Mouse (Mus musculus): ENCODE data around the gene 3110082I17Rik. TPM values are rescaled to one million over a fixed set of nuclear protein-coding genes. Genes with fewer than 3 reads are reported as not detected.
A peak's percentile ranks its signal among the peaks of the same experiment; 100 is the strongest.

3110082I17Rik gene
- polyA plus RNA-seq, 1 experiment from 2014 or later = 39.7 TPM

DNA sequence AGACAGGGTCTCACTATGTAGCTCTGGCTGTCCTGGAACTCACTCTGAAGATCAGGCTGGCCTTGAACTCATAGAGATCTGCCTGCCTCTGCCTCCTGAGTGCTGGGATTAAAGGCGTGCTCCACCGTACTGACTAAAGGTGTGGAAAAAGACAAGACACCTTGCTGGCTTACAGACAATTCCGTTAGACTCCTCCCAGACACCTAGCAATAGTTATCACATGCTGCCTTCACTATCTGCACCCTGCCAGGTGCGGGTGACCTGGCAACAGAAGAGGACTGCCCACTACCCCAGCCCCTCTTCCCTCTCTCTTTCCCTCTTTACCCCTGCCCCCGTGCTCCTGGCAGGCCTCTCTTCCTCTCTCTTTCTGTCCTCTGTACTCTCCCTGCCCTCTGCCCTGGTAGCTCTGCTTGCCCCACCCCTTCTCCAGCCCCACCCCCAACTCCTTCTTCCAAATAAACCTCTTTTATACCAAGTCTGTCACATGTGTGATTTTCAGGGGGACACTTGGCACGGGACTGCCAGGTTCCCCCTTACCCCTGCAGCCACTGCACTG, 86.4 kb downstream of the 3110082I17Rik start:
- Histone ChIP-seq H3K9me3 (ENCODE audit: control insufficient read depth, low read length) (no peaks in the 10 kb centered on the region), H3K9ac (ENCODE audit: low read length) (no peak overlapping the region), H3K27ac (replicated peaks; ENCODE audit: low read depth, low read length) (no peak overlapping the region), H3K4me1 (ENCODE audit: control insufficient read depth, insufficient read depth, low read length) (peaks cover 15% of the 10 kb centered on the region), H3K4me3 (ENCODE audit: low read depth, low read length) (no peak overlapping the region), H3K4me2 (ENCODE audit: low read depth, severe bottlenecking) (no peak overlapping the region), H3K27me3 (ENCODE audit: control insufficient read depth, insufficient read depth, low read length) (no peaks in the 10 kb centered on the region), H3K36me3 (ENCODE audit: control insufficient read depth, insufficient read depth, low read length) (no peaks in the 10 kb centered on the region)
- 86% methylated on average over 6 of the region's 6 CpGs for WGBS
- no peak for DNase-seq (ENCODE audit: low spot score)
- ATAC-seq (ENCODE audit: insufficient number of reproducible peaks, low FRiP score, low TSS enrichment, low read depth) = no peak

- Histone ChIP-seq H3K4me1 (ENCODE audit: control insufficient read depth, insufficient read depth, low read length) (peaks cover 12% of the 10 kb centered on the region), H3K9me3 (ENCODE audit: control insufficient read depth, low read length) (no peaks in the 10 kb centered on the region), H3K4me2 (ENCODE audit: low read depth, severe bottlenecking) (no peak overlapping the region), H3K27me3 (ENCODE audit: control insufficient read depth, insufficient read depth, low read length) (no peaks in the 10 kb centered on the region), H3K4me3 (ENCODE audit: low read depth, low read length) (no peak overlapping the region), H3K27ac (replicated peaks; ENCODE audit: low read depth, low read length) (no peak overlapping the region), H3K9ac (ENCODE audit: low read length) (no peak overlapping the region), H3K36me3 (ENCODE audit: control insufficient read depth, insufficient read depth, low read length) (no peaks in the 10 kb centered on the region)
- ATAC-seq (ENCODE audit: insufficient number of reproducible peaks, low FRiP score, low TSS enrichment, low read depth) (no peak), DNase-seq (ENCODE audit: low spot score) (no peak)
- 84% methylated on average over 3 of the region's 3 CpGs for WGBS
Measured at GRCm38 (mm10) chr5:139373126-139373525, 87.2 kb downstream of the 3110082I17Rik start.

DNA sequence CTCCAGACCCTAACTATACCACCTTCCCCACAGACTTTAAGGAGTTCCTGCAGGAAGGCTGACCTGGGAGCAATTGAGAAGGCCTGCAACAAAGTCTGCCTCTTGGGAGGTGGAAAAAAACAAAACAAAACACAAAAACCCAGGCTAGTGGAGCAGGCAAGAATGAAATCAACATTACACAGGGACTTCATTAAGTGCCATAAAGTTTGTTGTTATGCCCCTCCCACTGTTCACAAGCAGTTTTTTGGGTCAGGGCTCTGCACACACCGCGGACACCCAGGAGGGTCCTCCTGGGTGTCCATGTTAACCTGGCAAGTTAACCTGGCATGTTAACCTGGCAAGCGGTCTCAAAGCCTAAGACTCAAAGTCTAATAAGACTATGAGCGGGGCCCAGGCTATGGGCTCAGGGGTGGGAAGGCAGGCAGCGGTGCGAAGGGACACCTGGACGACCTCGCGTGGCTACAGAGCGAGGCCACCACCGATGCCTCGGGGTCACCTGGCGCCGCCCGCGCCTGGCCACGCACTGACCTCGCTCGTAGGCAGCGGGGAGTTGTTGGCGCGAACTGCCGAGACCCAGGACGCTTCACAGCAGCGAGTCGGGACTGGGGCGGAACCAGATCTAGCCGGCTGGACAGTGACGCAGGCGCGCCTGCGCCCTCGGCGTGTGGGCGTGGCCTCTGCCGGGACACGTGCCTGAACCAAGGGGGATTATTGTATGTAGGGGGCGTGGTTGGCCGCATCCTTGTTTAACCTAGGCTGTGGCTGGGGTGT, 88.5 kb downstream of the 3110082I17Rik start:
- Histone ChIP-seq H3K9ac (ENCODE audit: low read length) (peak overlapping the region; percentile 92), H3K4me1 (ENCODE audit: control insufficient read depth, insufficient read depth, low read length) (peaks cover 12% of the 10 kb centered on the region), H3K27ac (replicated peaks; ENCODE audit: low read depth, low read length) (peak overlapping the region; percentile 73; the same call in 1 of the 2 replicates), H3K9me3 (ENCODE audit: control insufficient read depth, low read length) (no peaks in the 10 kb centered on the region), H3K4me3 (ENCODE audit: low read depth, low read length) (peak overlapping the region; percentile 52), H3K27me3 (ENCODE audit: control insufficient read depth, insufficient read depth, low read length) (no peaks in the 10 kb centered on the region), H3K36me3 (ENCODE audit: control insufficient read depth, insufficient read depth, low read length) (no peaks in the 10 kb centered on the region), H3K4me2 (ENCODE audit: low read depth, severe bottlenecking) (peak overlapping the region; percentile 82)
- ATAC-seq (ENCODE audit: insufficient number of reproducible peaks, low FRiP score, low TSS enrichment, low read depth) (peak; percentile 93), DNase-seq (ENCODE audit: low spot score) (peak; percentile 96)
- WGBS = 1% methylated on average over 39 of the region's 39 CpGs

DNA sequence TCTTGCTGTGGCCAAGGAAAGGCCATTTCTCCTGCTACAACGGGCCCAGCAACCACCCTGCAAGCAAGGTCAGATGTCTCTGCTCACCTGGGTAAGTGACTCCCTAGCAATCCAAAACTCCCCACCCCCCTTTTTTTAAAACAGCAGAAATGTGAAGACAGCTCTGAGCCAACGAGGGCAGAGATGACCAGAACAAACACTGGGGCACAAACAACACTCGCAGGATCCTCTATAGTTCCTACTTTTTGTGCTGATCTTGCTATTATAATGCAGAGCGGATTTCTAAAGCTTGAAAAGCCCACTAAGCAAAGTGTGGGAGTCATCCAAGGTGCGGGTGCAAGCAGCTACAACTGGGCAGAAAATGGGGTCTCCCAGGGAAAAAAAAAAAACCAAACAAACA, 89.2 kb downstream of the 3110082I17Rik start:
- no peaks in the 10 kb centered on the region for H3K36me3 ChIP-seq (ENCODE audit: control insufficient read depth, insufficient read depth, low read length)
- WGBS = 76% methylated on average over 5 of the region's 5 CpGs
- no peaks in the 10 kb centered on the region for H3K9me3 ChIP-seq (ENCODE audit: control insufficient read depth, low read length)
- no peak overlapping the region for H3K27ac ChIP-seq (replicated peaks; ENCODE audit: low read depth, low read length)
- DNase-seq (ENCODE audit: low spot score) = no peak
- ATAC-seq (ENCODE audit: insufficient number of reproducible peaks, low FRiP score, low TSS enrichment, low read depth) = no peak
- peak overlapping the region; percentile 92 for H3K9ac ChIP-seq (ENCODE audit: low read length)
- H3K4me1 ChIP-seq (ENCODE audit: control insufficient read depth, insufficient read depth, low read length) = peaks cover 12% of the 10 kb centered on the region
- peak overlapping the region; percentile 52; the same call in 1 of the 2 replicates for H3K4me3 ChIP-seq (ENCODE audit: low read depth, low read length)
- H3K4me2 ChIP-seq (ENCODE audit: low read depth, severe bottlenecking) = peak overlapping the region; percentile 82
- no peaks in the 10 kb centered on the region for H3K27me3 ChIP-seq (ENCODE audit: control insufficient read depth, insufficient read depth, low read length)

GRCm38 (mm10) chr5:139370336-139370735, 90.0 kb downstream of the 3110082I17Rik start:
- H3K27me3 ChIP-seq (ENCODE audit: control insufficient read depth, insufficient read depth, low read length) = no peaks in the 10 kb centered on the region
- no peak overlapping the region for H3K9ac ChIP-seq (ENCODE audit: low read length)
- ATAC-seq (ENCODE audit: insufficient number of reproducible peaks, low FRiP score, low TSS enrichment, low read depth) (no peak), DNase-seq (ENCODE audit: low spot score) (no peak)
- H3K4me1 ChIP-seq (ENCODE audit: control insufficient read depth, insufficient read depth, low read length) = peaks cover 13% of the 10 kb centered on the region
- H3K36me3 ChIP-seq (ENCODE audit: control insufficient read depth, insufficient read depth, low read length) = no peaks in the 10 kb centered on the region
- no peak overlapping the region for H3K4me2 ChIP-seq (ENCODE audit: low read depth, severe bottlenecking)
- H3K9me3 ChIP-seq (ENCODE audit: control insufficient read depth, low read length) = no peaks in the 10 kb centered on the region
- no peak overlapping the region for H3K4me3 ChIP-seq (ENCODE audit: low read depth, low read length)
- no peak overlapping the region for H3K27ac ChIP-seq (replicated peaks; ENCODE audit: low read depth, low read length)
- 85% methylated on average over 6 of the region's 6 CpGs for WGBS

GRCm38 (mm10) chr5:139368638-139369320, 91.5 kb downstream of the 3110082I17Rik start:
- Histone ChIP-seq H3K9me3 (ENCODE audit: control insufficient read depth, low read length) (no peaks in the 10 kb centered on the region), H3K4me3 (ENCODE audit: low read depth, low read length) (no peak overlapping the region), H3K4me1 (ENCODE audit: control insufficient read depth, insufficient read depth, low read length) (peaks cover 23% of the 10 kb centered on the region), H3K27me3 (ENCODE audit: control insufficient read depth, insufficient read depth, low read length) (no peaks in the 10 kb centered on the region), H3K9ac (ENCODE audit: low read length) (no peak overlapping the region), H3K36me3 (ENCODE audit: control insufficient read depth, insufficient read depth, low read length) (no peaks in the 10 kb centered on the region), H3K4me2 (ENCODE audit: low read depth, severe bottlenecking) (no peak overlapping the region), H3K27ac (replicated peaks; ENCODE audit: low read depth, low read length) (no peak overlapping the region)
- WGBS = 85% methylated on average over 11 of the region's 11 CpGs
- DNase-seq (ENCODE audit: low spot score) = no peak
- ATAC-seq (ENCODE audit: insufficient number of reproducible peaks, low FRiP score, low TSS enrichment, low read depth) = no peak

GRCm38 (mm10) chr5:139367884-139368458, 92.4 kb downstream of the 3110082I17Rik start:
- DNase-seq (ENCODE audit: low spot score) (no peak), ATAC-seq (ENCODE audit: insufficient number of reproducible peaks, low FRiP score, low TSS enrichment, low read depth) (no peak)
- no peaks in the 10 kb centered on the region for H3K9me3 ChIP-seq (ENCODE audit: control insufficient read depth, low read length)
- no peaks in the 10 kb centered on the region for H3K36me3 ChIP-seq (ENCODE audit: control insufficient read depth, insufficient read depth, low read length)
- no peaks in the 10 kb centered on the region for H3K27me3 ChIP-seq (ENCODE audit: control insufficient read depth, insufficient read depth, low read length)
- H3K4me1 ChIP-seq (ENCODE audit: control insufficient read depth, insufficient read depth, low read length) = peaks cover 23% of the 10 kb centered on the region
- no peak overlapping the region for H3K4me2 ChIP-seq (ENCODE audit: low read depth, severe bottlenecking)
- WGBS = 96% methylated on average over 4 of the region's 4 CpGs
- no peak overlapping the region for H3K27ac ChIP-seq (replicated peaks; ENCODE audit: low read depth, low read length)
- no peak overlapping the region for H3K4me3 ChIP-seq (ENCODE audit: low read depth, low read length)
- no peak overlapping the region for H3K9ac ChIP-seq (ENCODE audit: low read length)

- ATAC-seq (ENCODE audit: insufficient number of reproducible peaks, low FRiP score, low TSS enrichment, low read depth) = no peak
- DNase-seq (ENCODE audit: low spot score) = no peak
- H3K27me3 ChIP-seq (ENCODE audit: control insufficient read depth, insufficient read depth, low read length) = no peaks in the 10 kb centered on the region
- no peak overlapping the region for H3K4me3 ChIP-seq (ENCODE audit: low read depth, low read length)
- peaks cover 2% of the 10 kb centered on the region; the same call in 1 of the 2 replicates for H3K36me3 ChIP-seq (ENCODE audit: control insufficient read depth, insufficient read depth, low read length)
- peaks cover 22% of the 10 kb centered on the region for H3K4me1 ChIP-seq (ENCODE audit: control insufficient read depth, insufficient read depth, low read length)
- no peak overlapping the region for H3K27ac ChIP-seq (replicated peaks; ENCODE audit: low read depth, low read length)
- H3K9ac ChIP-seq (ENCODE audit: low read length) = no peak overlapping the region
- no peak overlapping the region for H3K4me2 ChIP-seq (ENCODE audit: low read depth, severe bottlenecking)
- 82% methylated on average over 11 of the region's 11 CpGs for WGBS
- no peaks in the 10 kb centered on the region for H3K9me3 ChIP-seq (ENCODE audit: control insufficient read depth, low read length)
Measured at GRCm38 (mm10) chr5:139366484-139366883, 93.8 kb downstream of the 3110082I17Rik start.
